Mouse (Mus musculus): ENCODE results near the gene Olfr1340. TPM values are rescaled to one million over a fixed set of nuclear protein-coding genes. Genes with fewer than 3 reads are reported as not detected.

The Olfr1340 gene
- total RNA-seq (2023), result not detected

DNA sequence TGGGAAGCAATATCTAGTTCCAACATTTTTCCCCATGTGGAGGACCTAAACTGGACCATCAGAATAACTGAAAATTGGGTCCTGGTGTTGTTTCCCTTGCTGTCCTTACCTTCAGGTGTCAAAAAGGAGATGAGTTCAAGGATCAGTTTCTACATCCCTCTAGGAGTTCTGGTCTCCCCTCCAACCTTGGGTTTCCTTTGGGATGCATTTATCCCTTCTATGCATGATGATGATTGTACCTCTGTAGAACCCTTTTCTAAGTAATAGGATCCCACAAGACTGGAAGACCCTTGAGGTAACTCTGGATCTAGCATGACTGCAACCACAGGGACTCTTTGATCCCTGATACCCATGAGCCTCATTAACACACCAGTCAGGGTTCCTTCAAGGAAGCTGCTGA, at the start of gene Olfr1340:
TSS of gene Olfr1340 (plus strand) at position 301 of the 400 bp plus-strand sequence.

DNA sequence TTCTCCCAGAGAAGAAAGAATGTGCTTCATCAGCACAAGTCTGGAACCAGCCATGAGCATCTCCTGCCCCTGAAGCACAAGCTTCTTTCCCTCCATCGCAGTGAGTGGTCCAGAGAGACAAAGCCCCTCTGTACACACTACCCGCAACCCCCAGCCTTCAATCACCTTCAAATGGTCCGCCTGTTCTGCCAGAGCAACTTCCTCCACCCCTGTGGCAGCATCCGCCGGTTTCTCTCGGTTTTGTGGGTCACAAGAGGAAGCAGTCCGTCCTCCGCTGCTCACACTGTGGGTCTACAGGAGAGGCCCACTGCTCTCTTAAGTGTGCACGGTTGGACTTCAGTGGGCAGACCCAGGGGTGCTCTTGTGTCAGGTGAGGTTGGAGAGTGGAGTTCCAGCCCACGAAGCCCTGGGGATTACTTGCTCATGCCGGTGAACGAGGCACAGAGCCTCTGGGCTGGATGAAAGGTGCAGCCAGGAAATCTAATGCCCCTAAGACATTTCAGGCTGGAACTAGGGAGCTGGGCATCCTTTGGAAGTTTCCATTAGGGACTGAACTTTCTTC, 27.4 kb upstream of the Olfr1340 start, which contains the start of gene Olfr1342:
TSS of gene Olfr1342 (minus strand) at position 345 of the 562 bp plus-strand sequence.

DNA sequence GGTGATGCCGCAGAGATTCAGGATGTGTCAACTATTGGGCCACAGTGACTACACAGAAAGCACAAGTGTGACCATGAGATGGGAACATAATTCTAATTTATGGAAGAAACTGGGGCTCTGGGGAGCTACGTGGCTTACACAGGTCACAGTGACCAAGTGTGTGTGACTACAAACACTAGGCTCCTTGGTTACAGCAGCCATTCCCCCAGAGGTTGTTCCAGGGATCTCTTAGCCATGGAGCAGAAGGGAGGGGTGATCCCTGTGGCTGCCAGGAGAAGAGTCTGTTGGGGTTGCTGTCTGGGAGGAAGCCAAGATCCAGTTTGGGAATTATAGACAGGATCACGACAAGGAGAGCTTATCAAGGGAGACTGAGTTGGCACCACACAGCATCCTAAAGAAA, 16.7 kb upstream of the Olfr1340 start, which contains the start of gene Olfr1341:
TSS of gene Olfr1341 (plus strand) at position 301 of the 400 bp plus-strand sequence.

DNA sequence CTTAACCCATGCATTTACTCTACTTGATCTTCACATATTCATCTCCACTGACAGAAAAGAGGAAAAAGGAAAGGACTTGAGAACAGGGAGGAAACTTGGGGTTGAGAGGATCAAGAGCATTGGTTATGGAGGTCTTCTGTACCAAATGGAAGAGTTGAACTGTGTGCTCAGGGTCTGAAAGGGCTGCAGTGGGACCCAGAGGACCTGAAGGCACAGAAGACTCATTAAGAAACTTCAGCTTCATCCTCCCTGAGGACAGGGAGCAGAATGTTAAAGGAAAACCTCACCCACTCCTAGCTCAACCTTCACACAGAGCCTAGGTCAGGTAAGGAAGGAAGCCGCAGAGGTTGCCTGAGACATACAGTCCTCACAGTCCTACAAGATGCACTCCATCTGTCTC, 11.9 kb downstream of the Olfr1340 start, which contains the start of gene Olfr1339:
TSS of gene Olfr1339 (plus strand) at position 301 of the 400 bp plus-strand sequence.

DNA sequence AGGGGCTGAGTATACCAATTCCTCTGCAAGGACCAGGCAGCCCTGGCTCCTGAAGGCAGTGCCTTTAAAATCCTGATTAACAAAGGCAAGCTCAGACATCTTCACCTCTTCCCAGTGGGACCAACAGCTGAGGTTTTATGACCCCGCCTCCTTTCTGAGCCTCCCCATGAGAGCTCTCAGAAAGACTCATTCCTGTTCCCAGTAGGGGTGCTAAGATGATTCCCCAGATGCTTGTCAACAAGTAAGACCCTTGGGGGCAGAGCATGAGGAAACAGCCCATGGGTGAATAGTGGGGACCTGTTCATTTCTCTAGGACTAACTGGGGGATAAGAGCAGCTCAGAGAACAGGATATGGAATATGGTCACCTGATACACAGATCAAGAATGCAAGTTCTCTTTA, 38.7 kb downstream of the Olfr1340 start, which contains the start of gene Olfr1338:
TSS of gene Olfr1338 (minus strand) at position 101 of the 400 bp plus-strand sequence.

Other genes with a start within 250 kb of the Olfr1340 start
- gene Tie1, start 230.1 kb upstream of the Olfr1340 start, total RNA-seq (2023), result 1 to 10 TPM; 2.9 to 3.3 TPM
- not detected for gene 2610528J11Rik, start 193.1 kb upstream of the Olfr1340 start, total RNA-seq (2023)
- not detected for gene Tmem125, start 176.1 kb upstream of the Olfr1340 start, total RNA-seq (2023)
- 1 to 10 TPM; 2.1 to 3.0 TPM for gene Cfap57, start 99.4 kb upstream of the Olfr1340 start, total RNA-seq (2023)
- gene Ebna1bp2, start 99.3 kb upstream of the Olfr1340 start, total RNA-seq (2023), result 10 to 100 TPM; 42.1 to 46.5 TPM
- not detected for gene Olfr62, start 61.2 kb upstream of the Olfr1340 start, total RNA-seq (2023)
- gene Olfr1342, start 27.4 kb upstream of the Olfr1340 start, total RNA-seq (2023), result not detected
- not detected for gene Olfr1341, start 16.6 kb upstream of the Olfr1340 start, total RNA-seq (2023)
- gene Olfr1339, start 12.0 kb downstream of the Olfr1340 start, total RNA-seq (2023), result not detected
- not detected for gene Olfr1338, start 38.6 kb downstream of the Olfr1340 start, total RNA-seq (2023)
- not detected for gene Olfr1337, start 62.4 kb downstream of the Olfr1340 start, total RNA-seq (2023)
- not detected for gene Olfr1335, start 89.8 kb downstream of the Olfr1340 start, total RNA-seq (2023)
- gene Olfr1333, start 116.1 kb downstream of the Olfr1340 start, total RNA-seq (2023), result not detected
- not detected for gene Olfr1331, start 144.5 kb downstream of the Olfr1340 start, total RNA-seq (2023)
- gene Olfr1330, start 168.5 kb downstream of the Olfr1340 start, total RNA-seq (2023), result not detected
- gene Olfr1329, start 197.3 kb downstream of the Olfr1340 start, total RNA-seq (2023), result not detected
- gene Olfr1328, start 218.5 kb downstream of the Olfr1340 start, total RNA-seq (2023), result not detected
- gene Lao1, start 241.4 kb downstream of the Olfr1340 start, total RNA-seq (2023), result not detected